Mouse (Mus musculus): ENCODE measurements at regions not wholly inside any gene's neighbourhood (a gene's known extent, or its start where the extent isn't known, plus 50 kb on each side); places are given as distances from the start of the nearest gene placed in this dataset.
A peak's percentile ranks its signal among the peaks of the same experiment; 100 is the strongest.

GRCm38 (mm10) chr2:55817273-55817672 lies 381.5 kb downstream of the Kcnj3 start:
- DNase-seq (ENCODE audit: low read depth, low spot score), result no peak

DNA sequence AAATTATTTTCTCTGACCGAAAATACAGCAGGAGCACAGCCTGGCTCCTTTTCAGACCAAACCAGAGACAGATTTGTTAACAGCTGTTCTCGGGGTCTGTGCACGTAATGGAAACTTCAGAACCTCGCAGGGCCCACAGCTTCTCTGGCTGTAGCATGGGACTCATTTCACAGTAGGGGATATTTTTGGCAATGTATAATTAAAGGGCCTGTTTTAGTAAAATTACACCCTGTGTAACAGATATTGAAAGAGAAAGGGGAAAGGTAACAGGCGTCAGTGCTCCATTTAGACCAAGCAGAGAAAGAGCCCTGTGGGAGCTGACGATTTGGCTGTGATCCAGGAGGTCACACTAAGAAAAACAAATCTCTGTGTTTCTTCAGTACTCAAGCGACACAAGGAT lies 382.4 kb downstream of the Kcnj3 start:
- no peak for DNase-seq (ENCODE audit: low read depth, low spot score)

GRCm38 (mm10) chr2:55822726-55823125 lies 387.0 kb downstream of the Kcnj3 start:
- no peak for DNase-seq (ENCODE audit: low read depth, low spot score)

- peak; percentile 21 for DNase-seq (ENCODE audit: low read depth, low spot score)
Measured at GRCm38 (mm10) chr2:55841521-55841920, 405.8 kb downstream of the Kcnj3 start.

GRCm38 (mm10) chr2:55846832-55847382 lies 411.1 kb downstream of the Kcnj3 start:
- DNase-seq (ENCODE audit: low read depth, low spot score), result no peak

GRCm38 (mm10) chr2:55862479-55862878 lies 426.7 kb downstream of the Kcnj3 start:
- no peak for DNase-seq (ENCODE audit: low read depth, low spot score)

DNA sequence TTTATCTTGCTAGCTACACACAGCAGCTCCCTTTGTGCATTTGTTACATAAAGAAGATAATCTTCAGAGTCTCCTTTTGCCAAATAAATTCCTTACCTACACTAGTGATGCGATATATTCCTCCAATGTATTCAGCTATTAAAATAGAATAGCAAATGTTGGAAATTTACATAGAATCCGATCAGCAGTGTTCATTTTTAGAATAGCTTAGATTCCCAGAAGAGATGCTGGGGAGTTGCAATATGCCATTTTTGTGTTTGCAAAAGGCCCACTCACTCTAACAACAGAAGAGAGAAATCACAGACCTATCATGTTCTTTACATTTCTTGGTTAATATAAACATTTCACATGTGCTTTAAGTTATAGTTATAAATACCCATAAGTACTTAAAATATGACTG lies 454.2 kb downstream of the Kcnj3 start:
- DNase-seq (ENCODE audit: low read depth, low spot score), result no peak

DNA sequence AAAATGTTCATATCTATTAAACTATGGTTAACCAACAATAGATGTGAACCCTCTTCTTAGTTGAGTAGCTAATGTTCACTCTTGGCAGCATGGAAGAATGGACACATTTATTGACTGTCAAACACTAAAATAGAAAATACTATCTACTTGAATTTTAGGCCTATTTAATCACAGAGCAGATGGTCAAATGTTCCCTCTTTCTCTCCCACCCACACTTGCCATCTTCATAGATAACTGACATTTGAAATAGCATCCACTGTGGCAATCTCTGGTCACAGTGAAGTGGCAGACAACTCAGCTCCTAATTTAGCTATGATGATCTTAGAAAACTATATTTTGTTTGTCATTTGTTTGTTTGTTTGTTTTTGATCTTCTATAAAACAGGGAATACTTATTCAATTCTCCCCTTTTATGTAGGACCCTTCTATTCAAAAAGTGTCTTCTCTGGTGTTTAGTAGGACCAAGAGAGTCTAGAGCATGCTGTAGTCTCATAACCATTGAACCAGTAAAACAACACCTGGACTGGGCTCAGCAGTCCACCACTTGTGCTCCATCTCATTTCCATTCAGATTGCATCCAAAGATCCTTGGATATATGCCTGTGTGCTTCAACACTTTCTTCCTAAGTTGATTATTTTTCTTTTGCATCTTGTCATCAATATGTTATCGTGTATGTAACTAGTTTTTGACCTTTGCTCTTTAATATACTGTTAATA lies 457.2 kb downstream of the Kcnj3 start:
- no peak for DNase-seq (ENCODE audit: low read depth, low spot score)

DNA sequence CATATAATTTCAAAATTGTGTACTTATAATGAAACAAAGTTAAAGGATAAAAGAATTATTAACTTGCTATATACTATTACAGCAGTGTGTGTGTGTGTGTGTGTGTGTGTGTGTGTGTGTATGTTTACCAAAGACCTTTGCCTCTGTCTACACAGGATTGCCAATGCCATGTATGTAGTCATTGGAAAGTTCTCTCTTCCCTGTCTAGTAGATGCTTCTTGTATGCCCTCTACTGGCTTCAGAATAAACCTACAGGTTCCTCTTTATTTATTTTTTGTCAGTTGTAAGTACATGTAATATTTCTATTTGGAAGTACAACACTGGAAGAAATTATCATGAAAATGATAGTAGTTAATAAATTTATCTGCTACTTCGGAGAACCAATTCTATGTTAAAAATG lies 484.5 kb downstream of the Kcnj3 start:
- DNase-seq (ENCODE audit: low read depth, low spot score), result peak; percentile 4
